Mouse (Mus musculus) lung, embryonic 15.5 days (tissue): ENCODE measurements at regions not wholly inside any gene's neighbourhood (a gene's known extent, or its start where the extent isn't known, plus 50 kb on each side); places are given as distances from the start of the nearest gene placed in this dataset.

Experiments used
- ATAC-seq: fragments of 200-750 bp; cut with Nextera tagmentation; 2 replicates; pipeline ENCODE4 v1.8.0; 2017; ENCODE audit warnings: moderate number of reproducible peaks, borderline replicate concordance; ENCODE audit not compliant: low FRiP score, low TSS enrichment; ENCODE audit errors: extremely low read depth
- H3K27ac ChIP-seq: fragments of 300-500 bp; sonication (generic); 2 replicates; pipeline ENCODE4 v1.5.1; 2015; ENCODE audit warnings: moderate library complexity, mild to moderate bottlenecking, inconsistent platforms
- H3K27me3 ChIP-seq: fragments of 300-500 bp; sonication (generic); 2 replicates; pipeline ENCODE4 v1.6.1; 2015; ENCODE audit warnings: inconsistent platforms
- H3K36me3 ChIP-seq: fragments of 300-500 bp; sonication (generic); 2 replicates; pipeline ENCODE4 v1.6.1; 2015; ENCODE audit warnings: inconsistent platforms
- H3K4me1 ChIP-seq: fragments of 300-500 bp; sonication (generic); 2 replicates; pipeline ENCODE4 v1.6.1; 2015; ENCODE audit warnings: inconsistent platforms
- H3K4me2 ChIP-seq: fragments of 300-500 bp; sonication (generic); 2 replicates; pipeline ENCODE4 v1.6.1; 2015; ENCODE audit warnings: inconsistent platforms, mild to moderate bottlenecking, moderate library complexity
- H3K4me3 ChIP-seq: fragments of 300-500 bp; sonication (generic); 2 replicates; pipeline ENCODE4 v1.5.1; 2015; ENCODE audit warnings: mild to moderate bottlenecking, inconsistent platforms
- H3K9ac ChIP-seq: fragments of 300-500 bp; sonication (generic); 2 replicates; pipeline ENCODE4 v1.6.1; 2015; ENCODE audit warnings: inconsistent platforms
- H3K9me3 ChIP-seq: fragments of 300-500 bp; sonication (generic); 2 replicates; pipeline ENCODE4 v1.6.1; 2016; ENCODE audit warnings: inconsistent platforms
- WGBS: fragments of 180-500 bp; shearing (Covaris S2); methylation state at CpG from one replicate; pipeline ENCODE4 v1.1.7; 2015; 5-methylcytosine and 5-hydroxymethylcytosine counted together

GRCm38 (mm10) chr12:47466740-47467139, 648.0 kb upstream of the Nova1 start:
- no peaks in the 10 kb centered on the region for H3K27me3 ChIP-seq
- H3K4me3 ChIP-seq, result no peak overlapping the region
- H3K4me1 ChIP-seq, result no peaks in the 10 kb centered on the region
- no peak overlapping the region for H3K27ac ChIP-seq
- no peaks in the 10 kb centered on the region for H3K36me3 ChIP-seq
- 92% methylated on average over 1 of the region's 1 CpGs for WGBS
- H3K9me3 ChIP-seq, result no peaks in the 10 kb centered on the region
- H3K9ac ChIP-seq, result no peak overlapping the region
- no peak for ATAC-seq
- no peak overlapping the region for H3K4me2 ChIP-seq

GRCm38 (mm10) chr12:47465924-47466323, 647.2 kb upstream of the Nova1 start:
- H3K4me2 ChIP-seq, result no peak overlapping the region
- no peak for ATAC-seq
- no peak overlapping the region for H3K27ac ChIP-seq
- H3K4me3 ChIP-seq, result no peak overlapping the region
- no peaks in the 10 kb centered on the region for H3K9me3 ChIP-seq
- 56% methylated on average over 5 of the region's 5 CpGs for WGBS
- no peak overlapping the region for H3K9ac ChIP-seq
- no peaks in the 10 kb centered on the region for H3K36me3 ChIP-seq
- H3K4me1 ChIP-seq, result no peaks in the 10 kb centered on the region
- no peaks in the 10 kb centered on the region for H3K27me3 ChIP-seq

GRCm38 (mm10) chr12:47431669-47432068, 612.9 kb upstream of the Nova1 start:
- Histone ChIP-seq H3K36me3 (no peaks in the 10 kb centered on the region), H3K4me2 (no peak overlapping the region), H3K4me1 (no peaks in the 10 kb centered on the region), H3K4me3 (no peak overlapping the region), H3K9me3 (no peaks in the 10 kb centered on the region), H3K27ac (no peak overlapping the region), H3K27me3 (no peaks in the 10 kb centered on the region), H3K9ac (no peak overlapping the region)
- ATAC-seq, result no peak
- WGBS, result 34% methylated on average over 1 of the region's 1 CpGs

- ATAC-seq, result no peak
- Histone ChIP-seq H3K4me2 (no peak overlapping the region), H3K9me3 (no peaks in the 10 kb centered on the region), H3K4me1 (no peaks in the 10 kb centered on the region), H3K27ac (no peak overlapping the region), H3K9ac (no peak overlapping the region), H3K4me3 (no peak overlapping the region), H3K36me3 (no peaks in the 10 kb centered on the region), H3K27me3 (no peaks in the 10 kb centered on the region)
- WGBS, result 75% methylated on average over 4 of the region's 4 CpGs
Measured at GRCm38 (mm10) chr12:47412251-47412650, 593.5 kb upstream of the Nova1 start.

- Histone ChIP-seq H3K27ac (no peak overlapping the region), H3K4me3 (no peak overlapping the region), H3K4me2 (no peak overlapping the region), H3K9me3 (no peaks in the 10 kb centered on the region), H3K27me3 (no peaks in the 10 kb centered on the region), H3K4me1 (no peaks in the 10 kb centered on the region), H3K9ac (no peak overlapping the region), H3K36me3 (no peaks in the 10 kb centered on the region)
- WGBS, result 71% methylated on average over 2 of the region's 2 CpGs
- no peak for ATAC-seq
Measured at GRCm38 (mm10) chr12:47406563-47406962, 587.8 kb upstream of the Nova1 start.

GRCm38 (mm10) chr12:47406131-47406530, 587.4 kb upstream of the Nova1 start:
- no peak overlapping the region for H3K9ac ChIP-seq
- 78% methylated on average over 2 of the region's 2 CpGs for WGBS
- H3K4me1 ChIP-seq, result no peaks in the 10 kb centered on the region
- H3K4me3 ChIP-seq, result no peak overlapping the region
- no peaks in the 10 kb centered on the region for H3K36me3 ChIP-seq
- no peaks in the 10 kb centered on the region for H3K9me3 ChIP-seq
- no peak overlapping the region for H3K27ac ChIP-seq
- no peaks in the 10 kb centered on the region for H3K27me3 ChIP-seq
- no peak for ATAC-seq
- no peak overlapping the region for H3K4me2 ChIP-seq

GRCm38 (mm10) chr12:47383225-47383624, 564.5 kb upstream of the Nova1 start:
- no peak overlapping the region for H3K4me2 ChIP-seq
- WGBS, result 82% methylated on average over 1 of the region's 1 CpGs
- H3K27me3 ChIP-seq, result no peaks in the 10 kb centered on the region
- H3K9ac ChIP-seq, result no peak overlapping the region
- no peak overlapping the region for H3K27ac ChIP-seq
- no peak overlapping the region for H3K4me3 ChIP-seq
- H3K4me1 ChIP-seq, result no peaks in the 10 kb centered on the region
- H3K9me3 ChIP-seq, result no peaks in the 10 kb centered on the region
- no peaks in the 10 kb centered on the region for H3K36me3 ChIP-seq
- ATAC-seq, result no peak

- Histone ChIP-seq H3K4me1 (no peaks in the 10 kb centered on the region), H3K27ac (no peak overlapping the region), H3K9ac (no peak overlapping the region), H3K9me3 (no peaks in the 10 kb centered on the region), H3K4me3 (no peak overlapping the region), H3K36me3 (no peaks in the 10 kb centered on the region), H3K27me3 (no peaks in the 10 kb centered on the region), H3K4me2 (no peak overlapping the region)
- no peak for ATAC-seq
- 36% methylated on average over 2 of the region's 2 CpGs for WGBS
Measured at GRCm38 (mm10) chr12:47353269-47353668, 534.5 kb upstream of the Nova1 start.

- WGBS, result 88% methylated on average over 1 of the region's 1 CpGs
- no peak overlapping the region for H3K4me3 ChIP-seq
- no peak overlapping the region for H3K27ac ChIP-seq
- no peaks in the 10 kb centered on the region for H3K36me3 ChIP-seq
- no peak overlapping the region for H3K9ac ChIP-seq
- no peaks in the 10 kb centered on the region for H3K27me3 ChIP-seq
- H3K4me1 ChIP-seq, result no peaks in the 10 kb centered on the region
- H3K9me3 ChIP-seq, result no peaks in the 10 kb centered on the region
- no peak overlapping the region for H3K4me2 ChIP-seq
- ATAC-seq, result no peak
Measured at GRCm38 (mm10) chr12:47351229-47351628, 532.5 kb upstream of the Nova1 start.

GRCm38 (mm10) chr12:47313413-47313812, 494.7 kb upstream of the Nova1 start:
- H3K4me1 ChIP-seq, result no peaks in the 10 kb centered on the region
- H3K9me3 ChIP-seq, result no peaks in the 10 kb centered on the region
- no peak overlapping the region for H3K4me3 ChIP-seq
- WGBS, result 17% methylated on average over 2 of the region's 2 CpGs
- no peak overlapping the region for H3K9ac ChIP-seq
- ATAC-seq, result no peak
- H3K4me2 ChIP-seq, result no peak overlapping the region
- no peak overlapping the region for H3K27ac ChIP-seq
- H3K36me3 ChIP-seq, result no peaks in the 10 kb centered on the region
- no peaks in the 10 kb centered on the region for H3K27me3 ChIP-seq

- H3K27ac ChIP-seq, result no peak overlapping the region
- H3K4me1 ChIP-seq, result no peaks in the 10 kb centered on the region
- 40% methylated on average over 3 of the region's 3 CpGs for WGBS
- no peak overlapping the region for H3K4me3 ChIP-seq
- H3K36me3 ChIP-seq, result no peaks in the 10 kb centered on the region
- H3K9ac ChIP-seq, result no peak overlapping the region
- no peak overlapping the region for H3K4me2 ChIP-seq
- no peak for ATAC-seq
- no peaks in the 10 kb centered on the region for H3K9me3 ChIP-seq
- no peaks in the 10 kb centered on the region for H3K27me3 ChIP-seq
Measured at GRCm38 (mm10) chr12:47275904-47276303, 457.2 kb upstream of the Nova1 start.

GRCm38 (mm10) chr12:47272309-47272708, 453.6 kb upstream of the Nova1 start:
- Histone ChIP-seq H3K4me3 (no peak overlapping the region), H3K4me2 (no peak overlapping the region), H3K4me1 (no peaks in the 10 kb centered on the region), H3K27me3 (no peaks in the 10 kb centered on the region), H3K9me3 (no peaks in the 10 kb centered on the region), H3K27ac (no peak overlapping the region), H3K9ac (no peak overlapping the region), H3K36me3 (no peaks in the 10 kb centered on the region)
- no peak for ATAC-seq
- 81% methylated on average over 2 of the region's 2 CpGs for WGBS

GRCm38 (mm10) chr12:47264118-47264517, 445.4 kb upstream of the Nova1 start:
- Histone ChIP-seq H3K27me3 (no peaks in the 10 kb centered on the region), H3K27ac (no peak overlapping the region), H3K9ac (no peak overlapping the region), H3K4me3 (no peak overlapping the region), H3K4me1 (no peaks in the 10 kb centered on the region), H3K4me2 (no peak overlapping the region), H3K36me3 (no peaks in the 10 kb centered on the region), H3K9me3 (no peaks in the 10 kb centered on the region)
- ATAC-seq, result no peak
- 32% methylated on average over 1 of the region's 1 CpGs for WGBS
